Mouse (Mus musculus): Measurements from ENCODE around the gene 5330417H12Rik.
A peak's percentile ranks its signal among the peaks of the same experiment; 100 is the strongest.

5330417H12Rik gene

GRCm38 (mm10) chr7:107625781-107626180 lies 820 bp upstream of the 5330417H12Rik start:
- no peak for DNase-seq (ENCODE audit: low spot score)

- DNase-seq (ENCODE audit: low spot score) = no peak
These were observed 529 bp downstream of the 5330417H12Rik start for GRCm38 (mm10) chr7:107624432-107624831.

- DNase-seq (ENCODE audit: low spot score) = no peak
These were observed 4.8 kb downstream of the 5330417H12Rik start for GRCm38 (mm10) chr7:107620137-107620536.

DNA sequence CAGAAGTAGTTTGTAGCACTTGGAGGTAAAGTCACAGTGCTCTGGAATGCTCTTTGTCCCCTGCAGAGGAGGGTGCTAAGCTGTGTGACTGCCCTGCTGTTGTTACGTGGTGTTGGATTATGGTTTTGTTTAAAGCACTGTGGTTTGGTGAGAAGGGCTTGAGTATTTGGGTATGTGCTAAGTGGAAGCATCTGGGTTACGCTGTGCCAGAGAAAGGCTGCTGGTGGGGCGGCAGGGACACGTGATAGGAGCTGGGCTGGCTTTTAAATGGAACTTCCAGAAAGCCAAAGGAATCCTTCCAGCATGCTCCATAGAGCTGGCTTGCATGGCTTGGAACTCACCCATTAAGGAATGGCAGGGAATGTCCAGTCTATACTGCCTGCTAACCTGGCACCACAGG lies 5.7 kb downstream of the 5330417H12Rik start:
- DNase-seq (ENCODE audit: low spot score) = no peak

DNA sequence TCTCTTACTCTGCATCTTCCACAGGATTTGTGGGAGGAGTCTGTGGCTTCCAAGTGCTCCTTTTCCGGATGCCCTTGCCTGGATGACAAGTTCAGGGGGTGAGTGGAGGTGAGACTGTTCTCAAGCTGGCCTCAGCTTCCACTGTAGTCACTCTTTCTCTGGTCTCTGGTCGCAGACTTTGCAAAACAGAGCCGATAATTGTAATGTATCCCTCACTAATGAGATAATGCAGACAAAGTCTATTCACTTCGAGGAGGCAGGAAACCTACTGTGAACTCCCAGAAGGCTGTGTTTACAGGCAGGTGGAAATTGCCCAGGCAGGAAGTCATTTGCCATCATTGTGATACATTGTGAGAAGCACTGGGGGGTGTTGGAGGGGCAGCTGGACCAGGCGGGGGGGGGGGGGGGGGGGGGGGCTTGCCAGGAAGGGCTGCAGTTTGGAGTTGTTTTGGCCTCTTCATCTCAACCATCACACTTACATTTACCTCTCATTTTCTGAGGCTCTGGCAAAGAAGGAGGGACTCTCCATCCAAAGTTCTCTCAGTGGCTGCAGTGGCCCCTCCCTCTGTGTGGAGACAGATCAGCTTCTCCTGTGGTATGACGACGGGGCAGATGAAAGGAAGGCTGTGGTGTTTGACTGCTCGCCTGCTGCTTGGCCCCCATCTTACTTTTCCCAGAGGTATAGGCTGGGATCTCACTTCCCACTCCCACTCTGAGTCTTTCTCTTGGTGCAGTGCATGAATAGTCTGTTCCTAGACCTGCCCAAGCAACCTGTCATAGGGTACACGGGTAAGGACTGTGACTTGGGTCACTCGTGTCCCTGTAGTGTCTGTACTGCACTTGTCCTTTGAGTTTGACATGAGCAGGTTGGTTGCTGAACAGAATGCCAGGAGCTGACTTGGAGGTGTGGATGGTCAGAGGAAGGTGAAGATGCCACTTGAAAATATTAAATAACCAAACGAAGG lies 6.7 kb downstream of the 5330417H12Rik start:
- DNase-seq (ENCODE audit: low spot score) = no peak

- DNase-seq (ENCODE audit: low spot score) = no peak
These were observed 14.1 kb downstream of the 5330417H12Rik start for GRCm38 (mm10) chr7:107610880-107611279.

DNA sequence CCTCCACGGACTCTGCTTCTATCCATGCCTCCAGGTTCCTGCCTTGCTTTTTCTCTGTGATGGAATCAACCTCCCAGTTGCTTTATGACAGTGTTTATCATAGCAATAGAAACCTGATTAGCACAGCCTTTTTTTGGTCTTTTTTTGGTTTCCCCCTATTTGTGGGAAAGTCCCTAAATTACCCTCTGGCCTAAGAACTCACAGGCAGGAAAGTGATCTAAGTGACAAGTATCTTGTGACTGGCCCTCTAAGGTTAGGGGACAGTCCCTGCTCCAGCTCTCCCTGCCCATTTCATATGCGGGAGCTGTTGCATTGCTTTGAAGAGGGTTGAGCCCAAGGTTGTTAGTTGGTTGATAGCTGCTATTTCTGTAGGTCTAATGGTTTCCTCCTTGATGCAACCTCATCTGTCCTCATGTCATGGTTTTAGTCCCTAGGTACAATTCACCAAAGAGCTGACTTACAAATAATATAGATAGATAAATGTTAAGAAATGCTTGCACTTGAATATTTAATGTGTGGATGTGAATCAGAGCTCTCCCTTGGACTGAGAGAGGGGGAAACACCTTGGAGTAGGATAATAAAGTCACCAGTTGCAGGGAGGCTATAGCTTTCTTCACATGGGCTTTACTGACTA lies 15.2 kb downstream of the 5330417H12Rik start:
- no peak for DNase-seq (ENCODE audit: low spot score)

DNA sequence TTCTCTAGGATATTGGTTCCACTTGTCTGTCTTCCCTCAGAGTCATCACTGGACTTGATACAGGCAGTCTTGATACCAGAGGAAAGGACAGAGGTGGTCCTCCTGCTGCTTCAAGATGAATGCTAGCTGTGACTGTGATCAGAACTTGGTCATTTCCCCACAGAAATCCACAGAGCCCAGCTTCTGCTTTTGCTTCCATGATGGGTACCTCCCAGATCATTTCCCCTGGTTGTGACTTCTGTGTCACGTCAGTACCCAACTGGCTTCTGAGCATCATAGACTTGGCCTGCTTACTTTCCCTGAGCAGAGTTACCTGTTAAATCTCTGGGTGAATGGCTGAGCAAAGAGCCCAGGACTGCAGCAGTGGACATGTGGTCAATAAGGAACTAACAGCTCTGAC lies 17.2 kb downstream of the 5330417H12Rik start:
- DNase-seq (ENCODE audit: low spot score) = no peak

DNA sequence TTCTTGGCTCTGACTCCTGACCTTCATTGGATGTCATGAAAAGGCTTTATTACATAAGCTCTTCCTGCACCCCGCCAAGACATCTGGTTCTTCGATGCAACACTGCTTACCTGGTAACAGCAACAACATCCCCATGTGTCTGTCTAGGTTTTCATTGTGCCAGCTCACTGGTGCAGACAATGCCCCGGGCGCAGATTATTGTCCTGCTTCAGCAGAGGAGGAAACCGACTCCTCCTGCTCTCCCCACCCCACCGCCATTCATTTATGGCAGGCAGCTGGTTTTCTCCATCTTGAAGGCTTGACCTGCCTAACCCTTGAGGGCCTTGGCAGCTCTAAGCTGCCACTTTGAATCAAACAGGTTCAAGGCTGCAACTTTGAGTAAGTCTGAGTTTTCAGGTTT lies 22.0 kb downstream of the 5330417H12Rik start:
- no peak for DNase-seq (ENCODE audit: low spot score)

DNA sequence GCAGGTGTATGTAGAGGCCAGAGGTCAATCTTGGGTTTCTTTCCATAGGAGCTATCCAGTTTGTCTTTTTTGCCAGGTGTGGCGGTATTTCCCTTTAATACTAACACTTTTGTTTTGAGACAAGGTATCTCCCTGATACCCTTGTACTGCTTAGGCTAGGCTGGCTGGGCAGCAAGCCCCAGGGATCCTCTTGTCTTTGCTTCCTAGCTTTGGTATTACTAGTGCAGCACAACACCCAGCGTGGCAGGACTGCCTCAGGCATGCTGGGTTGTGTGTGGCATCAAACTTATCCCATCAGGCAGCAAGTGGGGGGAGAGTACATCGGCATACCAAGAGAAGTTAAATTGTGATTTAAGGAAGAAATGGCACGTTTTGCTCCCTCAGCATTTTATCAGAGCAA lies 22.5 kb downstream of the 5330417H12Rik start:
- no peak for DNase-seq (ENCODE audit: low spot score)

DNA sequence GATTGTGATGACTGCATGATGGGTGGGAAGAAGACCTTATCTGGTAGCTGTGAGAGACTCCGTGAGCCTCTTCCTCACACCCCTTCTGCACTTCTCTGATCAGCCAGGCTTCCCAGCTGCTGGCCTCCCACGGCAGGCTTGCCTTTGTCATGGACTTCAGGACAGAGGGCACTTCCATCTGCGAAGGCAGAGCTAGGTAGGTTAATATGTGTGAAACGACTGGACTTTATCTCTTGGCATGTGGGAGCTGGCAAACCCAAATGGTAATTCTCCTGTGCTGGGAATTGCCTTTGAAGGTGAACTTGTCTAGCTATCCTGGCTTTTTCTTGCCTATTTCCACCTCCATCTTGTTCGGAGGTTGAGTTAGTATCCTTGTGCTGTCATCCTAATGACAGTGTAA lies 24.3 kb downstream of the 5330417H12Rik start:
- no peak for DNase-seq (ENCODE audit: low spot score)

GRCm38 (mm10) chr7:107597956-107598355 lies 27.0 kb downstream of the 5330417H12Rik start:
- DNase-seq (ENCODE audit: low spot score) = no peak

- no peak for DNase-seq (ENCODE audit: low spot score)
These were observed 28.2 kb downstream of the 5330417H12Rik start for GRCm38 (mm10) chr7:107596753-107597152.

DNA sequence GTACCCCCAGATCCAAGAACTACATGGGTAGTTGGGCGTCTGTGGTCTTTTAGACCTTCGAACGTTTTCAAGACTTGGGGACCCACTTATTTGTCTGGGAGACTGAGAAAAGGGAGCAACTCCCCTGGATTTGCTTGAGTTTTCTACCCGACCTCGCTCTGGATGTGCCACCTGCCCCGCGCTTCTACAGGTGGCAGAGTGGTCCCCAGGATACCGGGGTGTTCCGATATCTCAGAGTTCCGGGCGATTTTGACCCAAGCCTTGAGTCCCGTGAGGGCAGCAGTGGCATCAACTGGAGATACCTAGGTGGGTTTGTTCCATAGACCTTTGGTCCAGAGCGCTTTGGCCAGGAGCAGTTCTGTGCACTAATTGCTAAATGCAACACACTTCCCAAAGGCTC lies 29.5 kb downstream of the 5330417H12Rik start:
- DNase-seq (ENCODE audit: low spot score) = no peak

- DNase-seq (ENCODE audit: low spot score) = peak; percentile 90
These were observed 30.0 kb downstream of the 5330417H12Rik start, which contains the start of gene Ppfibp2 for GRCm38 (mm10) chr7:107594857-107595402. TSS of gene Ppfibp2 (plus strand) at chr7:107595207.

DNA sequence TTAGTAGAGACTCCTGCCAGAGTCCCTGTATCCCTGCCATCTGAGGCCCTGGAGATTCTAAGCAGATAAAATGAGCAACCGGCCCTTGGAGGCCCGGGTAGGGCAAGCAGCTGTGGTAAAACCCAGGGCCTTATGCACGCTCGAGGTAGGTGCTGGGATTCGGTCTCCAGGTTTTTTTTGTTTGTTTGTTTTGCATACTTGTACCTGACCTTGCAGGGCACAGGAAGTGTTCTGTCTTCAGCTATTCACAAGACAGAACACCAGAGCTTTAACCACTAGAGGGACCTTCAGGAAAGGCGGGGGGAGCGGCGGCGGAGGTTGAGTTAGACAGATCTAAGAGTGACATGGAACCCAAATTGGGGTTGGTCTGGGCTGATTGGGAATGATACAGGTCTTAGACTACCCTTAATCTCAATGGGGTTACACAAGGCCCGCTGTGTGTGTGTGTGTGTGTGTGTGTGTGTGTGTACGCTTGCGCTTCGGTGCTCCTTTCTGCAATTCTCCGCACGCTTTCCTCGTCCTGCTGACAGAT lies 30.6 kb downstream of the 5330417H12Rik start:
- peak; percentile 79 for DNase-seq (ENCODE audit: low spot score)

DNA sequence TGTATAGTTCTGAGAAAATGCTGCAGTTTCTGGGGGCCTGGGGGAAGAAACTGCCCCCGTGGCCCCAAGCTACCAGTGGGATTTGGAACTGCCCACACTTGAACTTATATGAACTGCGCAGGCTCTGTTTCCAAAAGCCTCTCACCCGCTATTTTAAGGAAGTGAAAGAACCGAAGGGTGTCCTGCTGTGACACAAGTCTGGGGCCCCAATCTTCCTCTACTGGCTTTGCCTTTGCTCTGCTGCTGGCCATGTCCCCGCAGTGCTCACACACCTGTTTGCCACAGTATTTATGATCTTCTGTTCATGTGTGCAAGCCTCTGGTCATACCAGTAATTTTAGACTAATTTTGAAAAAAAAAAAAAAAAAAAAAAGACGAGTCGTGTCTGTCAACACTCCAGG lies 31.1 kb downstream of the 5330417H12Rik start:
- no peak for DNase-seq (ENCODE audit: low spot score)

GRCm38 (mm10) chr7:107592641-107593040 lies 32.3 kb downstream of the 5330417H12Rik start:
- no peak for DNase-seq (ENCODE audit: low spot score)

GRCm38 (mm10) chr7:107574276-107574675 lies 50.7 kb downstream of the 5330417H12Rik start:
- no peak for DNase-seq (ENCODE audit: low spot score)
